Mouse (Mus musculus) mature B cell (primary cell): ENCODE results near the gene Pmfbp1.

Experiments
- in situ Hi-C: fragments of 300-500 bp; cut with MboI; formaldehyde crosslinking; loops from 2 replicates; pipeline ENCODE4 v1.14.3; 2019

Pmfbp1 gene

DNA sequence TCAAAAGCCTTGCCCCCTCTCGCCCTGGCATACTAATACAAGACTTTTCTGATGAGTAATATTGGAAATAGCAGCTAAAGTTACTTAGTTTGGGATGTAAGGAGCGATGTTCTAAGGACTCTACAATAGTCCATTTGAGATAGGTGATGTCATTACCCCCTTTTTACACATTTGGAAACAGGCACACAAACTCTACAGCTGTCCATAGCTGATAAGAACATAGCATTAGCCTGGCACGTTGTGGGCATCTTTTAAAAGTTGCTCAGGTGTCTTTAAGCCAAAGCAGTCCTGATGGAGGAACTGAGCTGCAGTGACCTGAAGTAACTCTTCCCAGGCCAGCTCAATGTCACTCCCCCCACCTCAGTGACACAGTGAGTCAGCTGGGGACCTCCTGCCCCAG lies 97.5 kb downstream of the Pmfbp1 start:
- in situ Hi-C loops = no loop called here

DNA sequence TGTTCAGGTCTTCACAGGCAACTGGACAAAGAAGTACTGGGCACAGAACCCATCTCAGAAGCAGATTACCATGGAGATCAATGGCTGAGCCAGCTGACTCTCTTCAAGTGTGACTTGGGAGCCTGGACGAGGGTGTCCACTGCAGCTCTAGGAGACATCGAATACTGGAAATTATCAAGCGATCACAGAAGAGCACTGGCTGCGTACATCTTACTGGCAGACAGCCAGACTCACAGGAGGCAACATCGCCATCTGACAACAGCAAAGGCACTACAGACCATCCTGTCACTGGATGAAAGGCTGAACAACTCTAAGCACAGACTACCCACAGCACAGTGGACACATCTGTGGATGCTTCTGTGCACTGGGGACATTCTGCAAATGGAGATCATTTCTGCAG lies 98.3 kb downstream of the Pmfbp1 start:
- in situ Hi-C loops = no loop called here
